Mouse (Mus musculus): Measurements from ENCODE around the gene Ung. TPM values are rescaled to one million over a fixed set of nuclear protein-coding genes. Genes with fewer than 3 reads are reported as not detected.

The Ung gene
- polyA plus RNA-seq, 1 experiment from 2014 or later: 63.5 TPM

DNA sequence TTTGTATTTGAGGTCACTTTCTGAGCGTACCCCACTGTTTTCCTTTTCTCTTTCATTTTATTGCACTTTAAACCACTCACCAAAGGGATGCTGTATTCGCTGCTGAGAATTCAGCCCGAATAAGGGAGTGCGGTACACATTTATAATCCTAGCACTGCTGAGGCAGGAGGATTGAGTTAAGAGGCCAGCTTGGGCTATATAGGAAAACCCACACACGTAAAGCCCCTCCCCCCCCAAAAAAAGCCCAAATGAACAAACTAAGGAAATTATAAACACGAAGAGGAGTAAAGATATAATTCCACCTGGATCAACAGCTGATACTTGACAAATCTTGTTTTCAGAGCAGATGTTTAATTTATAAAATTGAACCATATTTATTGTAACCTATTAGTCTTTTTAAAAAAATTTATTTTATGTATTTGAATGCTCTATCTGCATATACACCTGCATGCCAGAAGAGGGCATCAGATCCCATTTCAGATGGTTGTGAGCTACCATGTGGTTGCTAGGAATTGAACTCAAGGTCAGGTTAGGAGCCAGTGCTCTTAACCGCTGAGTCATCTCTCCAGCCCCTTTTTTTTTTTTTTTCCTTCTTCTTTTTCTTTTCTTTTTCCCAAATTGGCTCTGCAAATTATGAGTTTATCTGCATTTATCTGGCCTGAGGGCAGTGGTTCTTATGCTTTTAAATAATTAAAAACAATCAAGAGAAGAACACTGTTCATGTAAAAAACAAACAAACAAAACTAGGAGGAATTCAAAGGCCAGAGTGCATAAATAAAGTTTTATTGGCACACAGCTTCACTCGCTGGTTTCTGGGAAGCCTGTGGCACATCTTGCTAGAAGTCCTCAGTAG lies 46.6 kb downstream of the Ung start:
- Histone ChIP-seq H3K4me3 (replicated peaks) (peak overlapping the region; percentile 59), H3K4me1 (peaks cover 28% of the 10 kb centered on the region), H3K27ac (0 out of 2 replicates have a peak overlapping the region, but pooled peaks have one; percentile 83), H3K27me3 (no peaks in the 10 kb centered on the region), H3K36me3 (no peaks in the 10 kb centered on the region), H3K4me2 (peak overlapping the region; percentile 90), H3K9me3 (replicated peaks) (no peaks in the 10 kb centered on the region), H3K9ac (peak overlapping the region; percentile 50; the same call in 1 of the 2 replicates)
- WGBS: 46% methylated on average over 8 of the region's 8 CpGs
- ATAC-seq (replicated peaks; ENCODE audit: low FRiP score): no peak

DNA sequence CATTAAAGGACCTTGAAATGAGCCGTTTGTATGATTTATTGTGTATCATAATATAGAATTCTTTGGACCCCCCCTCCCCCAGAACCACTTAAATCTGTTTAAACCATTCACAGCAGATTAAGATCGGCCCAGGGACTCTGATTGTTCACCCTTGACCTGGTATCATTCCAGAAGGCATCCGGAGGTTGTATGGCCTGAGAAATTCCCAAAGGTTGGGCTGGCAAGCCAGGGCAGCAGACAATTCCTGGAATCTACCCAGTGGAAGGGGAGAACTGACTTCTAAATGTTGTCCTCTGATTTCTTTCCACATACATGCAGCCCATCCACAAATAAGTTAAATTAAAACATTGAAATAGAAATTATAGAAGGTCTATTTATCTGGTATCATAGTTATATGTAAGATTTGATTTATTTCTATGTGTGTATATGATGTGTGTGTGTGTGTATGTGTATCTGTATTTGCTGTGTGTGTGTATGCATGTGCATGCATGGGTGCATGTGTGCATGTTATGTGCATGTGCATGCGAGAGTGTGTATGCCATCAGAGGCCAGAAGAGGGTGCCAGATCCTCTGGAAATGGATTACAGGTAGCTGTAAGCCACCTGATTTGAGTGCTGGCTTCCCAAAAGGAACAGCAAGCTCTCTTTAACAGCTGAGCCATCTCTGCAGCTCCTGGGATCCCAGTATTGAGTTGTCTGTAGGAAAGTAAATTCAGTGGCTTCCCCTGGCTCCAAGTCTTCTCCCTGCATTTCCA lies 48.0 kb downstream of the Ung start:
- no peaks in the 10 kb centered on the region for H3K9me3 ChIP-seq (replicated peaks)
- ATAC-seq (replicated peaks; ENCODE audit: low FRiP score): no peak
- H3K4me2 ChIP-seq: no peak overlapping the region
- WGBS: 77% methylated on average over 4 of the region's 4 CpGs
- peaks cover 28% of the 10 kb centered on the region for H3K4me1 ChIP-seq
- no peak overlapping the region for H3K9ac ChIP-seq
- H3K27me3 ChIP-seq: no peaks in the 10 kb centered on the region
- no peaks in the 10 kb centered on the region for H3K36me3 ChIP-seq
- no peak overlapping the region for H3K4me3 ChIP-seq (replicated peaks)
- H3K27ac ChIP-seq: no peak overlapping the region

DNA sequence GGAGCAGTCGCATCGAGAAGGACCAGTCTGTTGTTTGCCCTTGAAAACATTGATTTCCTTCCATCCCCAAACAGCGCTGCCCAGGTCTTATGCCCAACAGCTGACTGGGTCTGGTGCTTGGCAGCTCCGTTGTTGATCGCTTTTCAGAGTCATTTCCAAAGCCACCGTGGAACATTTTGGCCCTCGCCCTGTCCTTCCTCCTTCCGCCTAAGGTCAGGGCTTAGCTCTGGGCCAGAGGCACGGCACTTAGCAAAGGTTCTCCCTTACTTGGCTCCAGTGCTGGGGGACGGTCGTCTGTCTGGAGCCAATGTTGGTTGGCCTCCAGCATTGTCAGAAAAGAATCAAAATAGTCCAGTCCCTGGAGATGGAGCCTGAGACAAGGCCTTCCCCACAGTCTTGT lies 49.4 kb downstream of the Ung start:
- Histone ChIP-seq H3K4me2 (no peak overlapping the region), H3K9me3 (replicated peaks) (no peaks in the 10 kb centered on the region), H3K4me1 (peaks cover 21% of the 10 kb centered on the region), H3K9ac (no peak overlapping the region), H3K27ac (no peak overlapping the region), H3K36me3 (no peaks in the 10 kb centered on the region), H3K4me3 (replicated peaks) (no peak overlapping the region), H3K27me3 (no peaks in the 10 kb centered on the region)
- ATAC-seq (replicated peaks; ENCODE audit: low FRiP score): no peak
- WGBS: 80% methylated on average over 11 of the region's 11 CpGs

DNA sequence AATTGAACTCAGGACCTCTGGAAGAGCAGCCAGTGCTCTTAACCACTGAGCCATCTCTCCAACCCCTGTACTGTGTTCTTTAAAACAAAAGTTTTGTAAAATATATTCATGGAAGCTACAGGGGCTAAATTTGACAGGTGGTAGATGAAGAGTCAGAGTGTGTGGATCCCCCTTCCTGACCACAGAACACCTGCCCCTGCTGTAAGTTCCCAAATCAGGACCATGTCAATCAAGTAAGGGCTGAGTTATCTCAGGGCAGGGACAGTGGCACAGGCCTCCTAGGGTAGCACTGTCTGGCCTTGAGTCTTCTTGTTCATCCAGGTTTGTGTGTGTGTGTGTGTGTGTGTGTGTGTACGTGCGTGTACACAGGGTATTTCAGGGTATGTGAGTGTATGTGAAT lies 53.3 kb downstream of the Ung start:
- Histone ChIP-seq H3K36me3 (no peaks in the 10 kb centered on the region), H3K4me3 (replicated peaks) (no peak overlapping the region), H3K27ac (no peak overlapping the region), H3K4me1 (no peaks in the 10 kb centered on the region), H3K9ac (no peak overlapping the region), H3K27me3 (no peaks in the 10 kb centered on the region), H3K4me2 (no peak overlapping the region), H3K9me3 (replicated peaks) (no peaks in the 10 kb centered on the region)
- 89% methylated on average over 2 of the region's 2 CpGs for WGBS
- no peak for ATAC-seq (replicated peaks; ENCODE audit: low FRiP score)

DNA sequence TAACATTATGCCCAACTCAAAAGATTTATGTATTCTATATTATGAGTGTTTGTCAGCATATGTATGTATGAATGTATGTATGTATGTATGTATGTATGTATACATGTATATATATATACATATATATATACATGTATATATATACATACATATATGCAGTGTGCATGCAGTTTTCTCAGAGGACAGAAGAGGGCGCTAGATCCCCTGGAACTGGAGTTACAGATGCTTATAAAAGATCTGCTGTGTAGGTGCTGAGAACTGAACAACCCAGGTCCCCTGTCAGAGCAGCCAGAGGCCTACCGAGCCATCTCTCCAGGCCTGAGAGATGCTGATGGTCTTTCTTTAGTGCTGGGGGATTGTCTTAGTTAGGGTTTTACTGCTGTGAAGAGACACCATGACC lies 56.9 kb downstream of the Ung start:
- WGBS: 83% methylated on average over 2 of the region's 2 CpGs
- no peaks in the 10 kb centered on the region for H3K9me3 ChIP-seq (replicated peaks)
- no peak overlapping the region for H3K4me3 ChIP-seq (replicated peaks)
- H3K36me3 ChIP-seq: no peaks in the 10 kb centered on the region
- peaks cover 5% of the 10 kb centered on the region; the same call in 1 of the 2 replicates for H3K27me3 ChIP-seq
- no peak for ATAC-seq (replicated peaks; ENCODE audit: low FRiP score)
- H3K4me2 ChIP-seq: no peak overlapping the region
- H3K27ac ChIP-seq: no peak overlapping the region
- H3K9ac ChIP-seq: no peak overlapping the region
- H3K4me1 ChIP-seq: peaks cover 6% of the 10 kb centered on the region

Other genes with a start within 250 kb of the Ung start
- 105 and 119 TPM in 2 replicates for gene Coro1c, start 221.6 kb upstream of the Ung start, polyA plus RNA-seq (2015; fragmentation: Nextera tagmentation; extraction: Ambion mirVana)
- gene Ssh1, start 136.5 kb upstream of the Ung start, polyA plus RNA-seq (2015; fragmentation: Nextera tagmentation; extraction: Ambion mirVana): 14.7 and 18.3 TPM in 2 replicates
- gene Dao, start 126.7 kb upstream of the Ung start, polyA plus RNA-seq (2015; fragmentation: Nextera tagmentation; extraction: Ambion mirVana): 14.2 and 14.9 TPM in 2 replicates
- 12.2 and 14.3 TPM in 2 replicates for gene Usp30, start 64.9 kb upstream of the Ung start, polyA plus RNA-seq (2015; fragmentation: Nextera tagmentation; extraction: Ambion mirVana)
- gene Svop, start 38.8 kb upstream of the Ung start, polyA plus RNA-seq (2015; fragmentation: Nextera tagmentation; extraction: Ambion mirVana): 0.46 and 0.91 TPM in 2 replicates
- 10.7 and 11.8 TPM in 2 replicates for gene Alkbh2, start 2.2 kb upstream of the Ung start, polyA plus RNA-seq (2015; fragmentation: Nextera tagmentation; extraction: Ambion mirVana)
- gene Acacb, start 16.1 kb downstream of the Ung start, polyA plus RNA-seq (2015; fragmentation: Nextera tagmentation; extraction: Ambion mirVana): 4.1 and 4.8 TPM in 2 replicates
- gene Foxn4, start 143.4 kb downstream of the Ung start, polyA plus RNA-seq (2015; fragmentation: Nextera tagmentation; extraction: Ambion mirVana): not detected in 2 replicates
- gene Myo1h, start 158.8 kb downstream of the Ung start, polyA plus RNA-seq (2015; fragmentation: Nextera tagmentation; extraction: Ambion mirVana): 1.5 and 2.2 TPM in 2 replicates

All from kidney, embryonic 15.5 days (tissue).